Mouse (Mus musculus) embryonic facial prominence, embryonic 14.5 days (tissue): ENCODE measurements at regions not wholly inside any gene's neighbourhood (a gene's known extent, or its start where the extent isn't known, plus 50 kb on each side); places are given as distances from the start of the nearest gene placed in this dataset.
A peak's percentile ranks its signal among the peaks of the same experiment; 100 is the strongest.

Experiments used
- ATAC-seq: fragments of 200-750 bp; cut with Nextera tagmentation; 2 replicates; pipeline ENCODE4 v1.8.0; 2017; ENCODE audit warnings: low read depth, moderate number of reproducible peaks, moderate TSS enrichment
- DNase-seq: peaks from one replicate; pipeline ENCODE4 v3.0.0-alpha.2; 2015; ENCODE audit warnings: low spot score
- H3K27ac ChIP-seq: fragments of 300-500 bp; sonication (generic); replicated peaks from 2 replicates; pipeline ENCODE4 v1.5.1; 2014; ENCODE audit warnings: low read depth, mild to moderate bottlenecking, low read length, moderate library complexity
- H3K27me3 ChIP-seq: fragments of 300-500 bp; sonication (generic); replicated peaks from 2 replicates; pipeline ENCODE4 v1.6.1; 2014; ENCODE audit warnings: low read length; ENCODE audit not compliant: control insufficient read depth, insufficient read depth
- H3K36me3 ChIP-seq: fragments of 300-500 bp; sonication (generic); 2 replicates; pipeline ENCODE4 v1.6.1; 2014; ENCODE audit warnings: low read length, mixed read lengths; ENCODE audit not compliant: control insufficient read depth, insufficient read depth
- H3K4me1 ChIP-seq: fragments of 300-500 bp; sonication (generic); 2 replicates; pipeline ENCODE4 v1.6.1; 2014; ENCODE audit warnings: antibody characterized with exemption, low read length; ENCODE audit not compliant: control insufficient read depth, insufficient read depth
- H3K4me2 ChIP-seq: fragments of 300-500 bp; sonication (generic); 2 replicates; pipeline ENCODE4 v1.6.1; 2014; ENCODE audit warnings: low read depth, mild to moderate bottlenecking, low read length, moderate library complexity, mixed read lengths
- H3K4me3 ChIP-seq: fragments of 300-500 bp; sonication (generic); 2 replicates; pipeline ENCODE4 v1.5.1; 2014; ENCODE audit warnings: low read depth, mild to moderate bottlenecking, low read length
- H3K9ac ChIP-seq: fragments of 300-500 bp; sonication (generic); 2 replicates; pipeline ENCODE4 v1.6.1; 2014; ENCODE audit warnings: low read depth, mild to moderate bottlenecking, low read length, moderate library complexity, mixed read lengths
- H3K9me3 ChIP-seq: fragments of 300-500 bp; sonication (generic); 2 replicates; pipeline ENCODE4 v1.6.1; 2016; ENCODE audit warnings: low read length; ENCODE audit not compliant: control insufficient read depth
- WGBS: fragments of 180-500 bp; shearing (Covaris S2); extraction: QIAGEN DNeasy Blood & Tissue Kit; methylation state at CpG from one replicate; pipeline ENCODE4 v1.1.7; 2014; 5-methylcytosine and 5-hydroxymethylcytosine counted together

GRCm38 (mm10) chr11:113101534-113101933 lies 319.5 kb downstream of the Sox9 start:
- ATAC-seq (no peak), DNase-seq (no peak)
- Histone ChIP-seq H3K27me3 (no peaks in the 10 kb centered on the region), H3K9ac (no peak overlapping the region), H3K9me3 (no peaks in the 10 kb centered on the region), H3K27ac (no peak overlapping the region), H3K4me3 (no peak overlapping the region), H3K4me2 (0 out of 2 replicates have a peak overlapping the region, but pooled peaks have one; percentile 11), H3K4me1 (peaks cover 22% of the 10 kb centered on the region), H3K36me3 (no peaks in the 10 kb centered on the region)
- 53% methylated on average over 11 of the region's 11 CpGs for WGBS

- no peaks in the 10 kb centered on the region for H3K9me3 ChIP-seq
- H3K27ac ChIP-seq, result no peak overlapping the region
- no peaks in the 10 kb centered on the region for H3K36me3 ChIP-seq
- no peaks in the 10 kb centered on the region for H3K27me3 ChIP-seq
- WGBS, result 85% methylated on average over 12 of the region's 12 CpGs
- DNase-seq (no peak), ATAC-seq (no peak)
- no peak overlapping the region for H3K9ac ChIP-seq
- no peak overlapping the region for H3K4me3 ChIP-seq
- no peak overlapping the region for H3K4me2 ChIP-seq
- peaks cover 20% of the 10 kb centered on the region for H3K4me1 ChIP-seq
Observed at GRCm38 (mm10) chr11:113103161-113103845, 321.3 kb downstream of the Sox9 start.

GRCm38 (mm10) chr11:113105371-113105770 lies 323.3 kb downstream of the Sox9 start:
- WGBS, result 46% methylated on average over 11 of the region's 11 CpGs
- H3K36me3 ChIP-seq, result no peaks in the 10 kb centered on the region
- peak; percentile 58 for DNase-seq
- no peak overlapping the region for H3K27ac ChIP-seq
- ATAC-seq, result peak; percentile 24; the same call in 1 of the 2 replicates
- no peaks in the 10 kb centered on the region for H3K27me3 ChIP-seq
- H3K9ac ChIP-seq, result no peak overlapping the region
- no peak overlapping the region for H3K4me3 ChIP-seq
- no peaks in the 10 kb centered on the region for H3K9me3 ChIP-seq
- peaks cover 18% of the 10 kb centered on the region for H3K4me1 ChIP-seq
- H3K4me2 ChIP-seq, result no peak overlapping the region

- H3K9ac ChIP-seq, result no peak overlapping the region
- peaks cover 12% of the 10 kb centered on the region for H3K4me1 ChIP-seq
- H3K36me3 ChIP-seq, result no peaks in the 10 kb centered on the region
- no peaks in the 10 kb centered on the region for H3K9me3 ChIP-seq
- ATAC-seq (no peak), DNase-seq (no peak)
- H3K27me3 ChIP-seq, result no peaks in the 10 kb centered on the region
- H3K4me2 ChIP-seq, result no peak overlapping the region
- H3K27ac ChIP-seq, result no peak overlapping the region
- 65% methylated on average over 16 of the region's 16 CpGs for WGBS
- H3K4me3 ChIP-seq, result no peak overlapping the region
Observed at GRCm38 (mm10) chr11:113107205-113107844, 325.3 kb downstream of the Sox9 start.

GRCm38 (mm10) chr11:113107966-113108699 lies 326.1 kb downstream of the Sox9 start:
- Histone ChIP-seq H3K27me3 (no peaks in the 10 kb centered on the region), H3K36me3 (no peaks in the 10 kb centered on the region), H3K4me1 (peaks cover 12% of the 10 kb centered on the region), H3K4me3 (no peak overlapping the region), H3K4me2 (no peak overlapping the region), H3K27ac (no peak overlapping the region), H3K9ac (no peak overlapping the region), H3K9me3 (no peaks in the 10 kb centered on the region)
- WGBS, result 49% methylated on average over 10 of the region's 10 CpGs
- ATAC-seq (peak; percentile 50; the same call in 1 of the 2 replicates), DNase-seq (peak; percentile 51)

- H3K4me1 ChIP-seq, result peaks cover 12% of the 10 kb centered on the region
Observed at GRCm38 (mm10) chr11:113109096-113109495, 327.1 kb downstream of the Sox9 start.

GRCm38 (mm10) chr11:113113220-113113817 lies 331.3 kb downstream of the Sox9 start:
- Histone ChIP-seq H3K4me1 (no peaks in the 10 kb centered on the region), H3K4me3 (no peak overlapping the region), H3K9me3 (0 out of 2 replicates have a peak, but pooled peaks cover 4% of the 10 kb centered on the region), H3K9ac (no peak overlapping the region), H3K27me3 (no peaks in the 10 kb centered on the region), H3K36me3 (no peaks in the 10 kb centered on the region), H3K4me2 (no peak overlapping the region), H3K27ac (no peak overlapping the region)
- WGBS, result 60% methylated on average over 6 of the region's 6 CpGs
- ATAC-seq (peak; percentile 84), DNase-seq (peak; percentile 75)

More at GRCm38 (mm10) chr11:113109096-113109495, 327.1 kb downstream of the Sox9 start:
- Histone ChIP-seq H3K4me2 (no peak overlapping the region), H3K9ac (no peak overlapping the region), H3K36me3 (no peaks in the 10 kb centered on the region), H3K27me3 (no peaks in the 10 kb centered on the region), H3K9me3 (no peaks in the 10 kb centered on the region), H3K4me3 (no peak overlapping the region), H3K27ac (no peak overlapping the region)
- DNase-seq (no peak), ATAC-seq (no peak)
- WGBS, result 77% methylated on average over 4 of the region's 4 CpGs

- 84% methylated on average over 9 of the region's 9 CpGs for WGBS
- peak; percentile 30 for DNase-seq
- no peak overlapping the region for H3K27ac ChIP-seq
- no peak for ATAC-seq
- H3K4me1 ChIP-seq, result peaks cover 11% of the 10 kb centered on the region
- 0 out of 2 replicates have a peak, but pooled peaks cover 4% of the 10 kb centered on the region for H3K9me3 ChIP-seq
- no peak overlapping the region for H3K9ac ChIP-seq
- H3K36me3 ChIP-seq, result no peaks in the 10 kb centered on the region
- no peaks in the 10 kb centered on the region for H3K27me3 ChIP-seq
- H3K4me3 ChIP-seq, result no peak overlapping the region
- H3K4me2 ChIP-seq, result no peak overlapping the region
Observed at GRCm38 (mm10) chr11:113117179-113117898, 335.3 kb downstream of the Sox9 start.
